Mouse (Mus musculus): ENCODE measurements at regions not wholly inside any gene's neighbourhood (a gene's known extent, or its start where the extent isn't known, plus 50 kb on each side); places are given as distances from the start of the nearest gene placed in this dataset.

GRCm38 (mm10) chr11:63213043-63213442, 84.3 kb downstream of the Pmp22 start:
- TF ChIP-seq POLR2A (IDR thresholded peaks at IDR 0.05; ENCODE audit: low read depth, low read length) (no peak), CTCF (IDR thresholded peaks at IDR 0.05; ENCODE audit: extremely low read depth, insufficient read length, insufficient replicate concordance, low read depth, low read length) (peak; percentile 86)

Measured in small intestine, adult 2 months (tissue).